Mouse (Mus musculus): ENCODE results near the gene Plekho2. TPM values are rescaled to one million over a fixed set of nuclear protein-coding genes. Genes with fewer than 3 reads are reported as not detected.

The Plekho2 gene
- polyA plus RNA-seq, 1 experiment from 2014 or later = 21.4 TPM

DNA sequence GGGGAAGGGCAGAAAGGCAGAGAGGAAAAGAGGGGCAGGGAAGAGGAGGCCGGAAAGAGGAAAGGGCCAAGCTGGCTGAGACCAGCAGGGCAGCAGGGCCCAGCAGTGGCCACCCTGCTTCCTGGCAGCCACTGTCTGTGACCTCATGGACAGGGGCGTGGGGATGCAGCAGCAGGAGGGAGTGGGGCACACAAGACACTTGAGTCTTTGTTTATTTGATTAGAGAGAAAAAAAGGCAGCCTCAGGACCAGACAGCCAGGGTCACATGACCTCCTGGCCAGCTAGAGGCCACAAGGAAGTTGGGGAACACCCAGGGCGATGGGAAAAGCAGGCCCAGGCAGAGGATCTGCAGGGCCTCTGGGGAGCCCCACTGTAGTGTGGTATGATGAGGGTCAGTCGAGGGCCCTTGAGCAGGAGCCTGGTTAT lies 17.7 kb downstream of the Plekho2 start:
- peak; percentile 58; the same call in 1 of the 2 replicates for ATAC-seq (ENCODE audit: insufficient read depth, low FRiP score)
- H3K27me3 ChIP-seq (ENCODE audit: control insufficient read depth, insufficient read depth, low read length) = no peaks in the 10 kb centered on the region
- H3K9ac ChIP-seq (ENCODE audit: low read length) = 0 out of 2 replicates have a peak overlapping the region, but pooled peaks have one; percentile 0
- H3K4me2 ChIP-seq (ENCODE audit: low read depth, low read length) = no peak overlapping the region
- H3K4me1 ChIP-seq (ENCODE audit: control insufficient read depth, insufficient read depth, low read length) = peaks cover 14% of the 10 kb centered on the region; the same call in 1 of the 2 replicates
- no peak overlapping the region for H3K4me3 ChIP-seq (replicated peaks; ENCODE audit: low read length)
- no peaks in the 10 kb centered on the region for H3K9me3 ChIP-seq (replicated peaks; ENCODE audit: control insufficient read depth, low read length)
- peaks cover 13% of the 10 kb centered on the region for H3K36me3 ChIP-seq (ENCODE audit: control insufficient read depth, insufficient read depth, low read length)
- H3K27ac ChIP-seq (ENCODE audit: low read length) = peak overlapping the region; percentile 42; the same call in 1 of the 2 replicates
- WGBS = 25% methylated on average over 4 of the region's 4 CpGs

- H3K9ac ChIP-seq (ENCODE audit: low read length) = no peak overlapping the region
- H3K27ac ChIP-seq (ENCODE audit: low read length) = no peak overlapping the region
- WGBS = 82% methylated on average over 4 of the region's 4 CpGs
- peaks cover 17% of the 10 kb centered on the region for H3K36me3 ChIP-seq (ENCODE audit: control insufficient read depth, insufficient read depth, low read length)
- peaks cover 17% of the 10 kb centered on the region for H3K4me1 ChIP-seq (ENCODE audit: control insufficient read depth, insufficient read depth, low read length)
- ATAC-seq (ENCODE audit: insufficient read depth, low FRiP score) = no peak
- H3K27me3 ChIP-seq (ENCODE audit: control insufficient read depth, insufficient read depth, low read length) = no peaks in the 10 kb centered on the region
- H3K4me2 ChIP-seq (ENCODE audit: low read depth, low read length) = no peak overlapping the region
- H3K9me3 ChIP-seq (replicated peaks; ENCODE audit: control insufficient read depth, low read length) = no peaks in the 10 kb centered on the region
- no peak overlapping the region for H3K4me3 ChIP-seq (replicated peaks; ENCODE audit: low read length)
These were observed 18.8 kb downstream of the Plekho2 start for GRCm38 (mm10) chr9:65561016-65561415.

- 96% methylated on average over 6 of the region's 6 CpGs for WGBS
- no peak for ATAC-seq (ENCODE audit: insufficient read depth, low FRiP score)
- Histone ChIP-seq H3K36me3 (ENCODE audit: control insufficient read depth, insufficient read depth, low read length) (peaks cover 19% of the 10 kb centered on the region; the same call in 1 of the 2 replicates), H3K9ac (ENCODE audit: low read length) (no peak overlapping the region), H3K4me2 (ENCODE audit: low read depth, low read length) (no peak overlapping the region), H3K9me3 (replicated peaks; ENCODE audit: control insufficient read depth, low read length) (no peaks in the 10 kb centered on the region), H3K27me3 (ENCODE audit: control insufficient read depth, insufficient read depth, low read length) (no peaks in the 10 kb centered on the region), H3K27ac (ENCODE audit: low read length) (no peak overlapping the region), H3K4me3 (replicated peaks; ENCODE audit: low read length) (no peak overlapping the region), H3K4me1 (ENCODE audit: control insufficient read depth, insufficient read depth, low read length) (peaks cover 33% of the 10 kb centered on the region)
These were observed 21.0 kb downstream of the Plekho2 start for GRCm38 (mm10) chr9:65558806-65559205.

DNA sequence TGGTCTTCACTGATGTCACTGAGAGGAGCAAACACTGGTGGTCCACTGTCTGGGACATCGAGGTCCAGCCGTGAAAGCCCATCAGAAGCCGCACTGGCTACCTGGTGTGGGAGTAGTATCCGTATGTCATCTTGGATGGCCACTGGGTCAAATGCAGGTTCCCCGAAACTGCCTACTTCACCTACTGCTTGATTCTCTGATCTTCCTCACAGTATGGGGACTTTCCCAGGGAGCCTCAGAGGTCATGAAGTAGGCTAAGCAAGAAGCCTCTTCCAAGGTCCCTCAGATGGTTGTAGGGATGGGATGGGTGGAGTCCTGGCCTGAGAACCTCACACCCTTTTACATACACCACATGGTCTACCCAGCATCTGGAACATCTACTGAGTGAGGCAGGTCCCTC lies 22.9 kb downstream of the Plekho2 start:
- Histone ChIP-seq H3K9ac (ENCODE audit: low read length) (no peak overlapping the region), H3K9me3 (replicated peaks; ENCODE audit: control insufficient read depth, low read length) (no peaks in the 10 kb centered on the region), H3K27me3 (ENCODE audit: control insufficient read depth, insufficient read depth, low read length) (no peaks in the 10 kb centered on the region), H3K27ac (ENCODE audit: low read length) (no peak overlapping the region), H3K36me3 (ENCODE audit: control insufficient read depth, insufficient read depth, low read length) (peaks cover 13% of the 10 kb centered on the region; the same call in 1 of the 2 replicates), H3K4me2 (ENCODE audit: low read depth, low read length) (no peak overlapping the region), H3K4me1 (ENCODE audit: control insufficient read depth, insufficient read depth, low read length) (peaks cover 24% of the 10 kb centered on the region), H3K4me3 (replicated peaks; ENCODE audit: low read length) (no peak overlapping the region)
- ATAC-seq (ENCODE audit: insufficient read depth, low FRiP score) = no peak
- WGBS = 85% methylated on average over 5 of the region's 5 CpGs

- H3K27me3 ChIP-seq (ENCODE audit: control insufficient read depth, insufficient read depth, low read length) = no peaks in the 10 kb centered on the region
- H3K4me2 ChIP-seq (ENCODE audit: low read depth, low read length) = no peak overlapping the region
- H3K4me1 ChIP-seq (ENCODE audit: control insufficient read depth, insufficient read depth, low read length) = peaks cover 24% of the 10 kb centered on the region
- 92% methylated on average over 8 of the region's 8 CpGs for WGBS
- H3K36me3 ChIP-seq (ENCODE audit: control insufficient read depth, insufficient read depth, low read length) = peaks cover 13% of the 10 kb centered on the region; the same call in 1 of the 2 replicates
- H3K9me3 ChIP-seq (replicated peaks; ENCODE audit: control insufficient read depth, low read length) = no peaks in the 10 kb centered on the region
- no peak for ATAC-seq (ENCODE audit: insufficient read depth, low FRiP score)
- H3K4me3 ChIP-seq (replicated peaks; ENCODE audit: low read length) = no peak overlapping the region
- H3K27ac ChIP-seq (ENCODE audit: low read length) = peak overlapping the region; percentile 83; the same call in 1 of the 2 replicates
- no peak overlapping the region for H3K9ac ChIP-seq (ENCODE audit: low read length)
These were observed 23.5 kb downstream of the Plekho2 start for GRCm38 (mm10) chr9:65556349-65556748.

GRCm38 (mm10) chr9:65555621-65556020 lies 24.2 kb downstream of the Plekho2 start:
- Histone ChIP-seq H3K27ac (ENCODE audit: low read length) (peak overlapping the region; percentile 83), H3K27me3 (ENCODE audit: control insufficient read depth, insufficient read depth, low read length) (no peaks in the 10 kb centered on the region), H3K9me3 (replicated peaks; ENCODE audit: control insufficient read depth, low read length) (no peaks in the 10 kb centered on the region), H3K36me3 (ENCODE audit: control insufficient read depth, insufficient read depth, low read length) (peaks cover 13% of the 10 kb centered on the region; the same call in 1 of the 2 replicates), H3K9ac (ENCODE audit: low read length) (peak overlapping the region; percentile 24; the same call in 1 of the 2 replicates), H3K4me3 (replicated peaks; ENCODE audit: low read length) (no peak overlapping the region), H3K4me1 (ENCODE audit: control insufficient read depth, insufficient read depth, low read length) (peaks cover 30% of the 10 kb centered on the region), H3K4me2 (ENCODE audit: low read depth, low read length) (no peak overlapping the region)
- 65% methylated on average over 4 of the region's 4 CpGs for WGBS
- no peak for ATAC-seq (ENCODE audit: insufficient read depth, low FRiP score)

GRCm38 (mm10) chr9:65555001-65555405 lies 24.8 kb downstream of the Plekho2 start:
- H3K9ac ChIP-seq (ENCODE audit: low read length) = peak overlapping the region; percentile 51
- peak; percentile 79 for ATAC-seq (ENCODE audit: insufficient read depth, low FRiP score)
- H3K27me3 ChIP-seq (ENCODE audit: control insufficient read depth, insufficient read depth, low read length) = no peaks in the 10 kb centered on the region
- WGBS = 2% methylated on average over 5 of the region's 5 CpGs
- peak overlapping the region; percentile 29 for H3K4me2 ChIP-seq (ENCODE audit: low read depth, low read length)
- H3K4me3 ChIP-seq (replicated peaks; ENCODE audit: low read length) = no peak overlapping the region
- peak overlapping the region; percentile 83 for H3K27ac ChIP-seq (ENCODE audit: low read length)
- H3K9me3 ChIP-seq (replicated peaks; ENCODE audit: control insufficient read depth, low read length) = no peaks in the 10 kb centered on the region
- H3K36me3 ChIP-seq (ENCODE audit: control insufficient read depth, insufficient read depth, low read length) = peaks cover 13% of the 10 kb centered on the region; the same call in 1 of the 2 replicates
- peaks cover 36% of the 10 kb centered on the region for H3K4me1 ChIP-seq (ENCODE audit: control insufficient read depth, insufficient read depth, low read length)

DNA sequence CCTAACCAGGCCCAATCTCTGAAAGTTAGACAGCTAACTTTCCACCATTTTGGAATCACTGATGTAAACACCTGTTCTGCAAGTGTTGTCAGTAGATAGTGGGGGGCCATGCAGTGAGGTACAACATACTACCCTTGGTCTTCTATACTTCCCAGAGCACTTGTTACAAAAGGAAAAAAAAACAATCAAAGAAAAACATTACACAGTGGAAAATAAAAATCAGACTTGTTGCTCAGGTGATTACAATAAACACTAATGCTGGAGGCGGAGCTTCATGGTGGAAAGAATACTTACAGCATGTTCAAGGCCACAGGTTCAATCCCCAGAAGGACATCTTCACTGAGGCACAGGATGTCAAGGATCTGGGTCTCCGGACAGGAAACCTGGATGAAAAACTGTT lies 27.1 kb downstream of the Plekho2 start:
- peaks cover 38% of the 10 kb centered on the region for H3K4me1 ChIP-seq (ENCODE audit: control insufficient read depth, insufficient read depth, low read length)

DNA sequence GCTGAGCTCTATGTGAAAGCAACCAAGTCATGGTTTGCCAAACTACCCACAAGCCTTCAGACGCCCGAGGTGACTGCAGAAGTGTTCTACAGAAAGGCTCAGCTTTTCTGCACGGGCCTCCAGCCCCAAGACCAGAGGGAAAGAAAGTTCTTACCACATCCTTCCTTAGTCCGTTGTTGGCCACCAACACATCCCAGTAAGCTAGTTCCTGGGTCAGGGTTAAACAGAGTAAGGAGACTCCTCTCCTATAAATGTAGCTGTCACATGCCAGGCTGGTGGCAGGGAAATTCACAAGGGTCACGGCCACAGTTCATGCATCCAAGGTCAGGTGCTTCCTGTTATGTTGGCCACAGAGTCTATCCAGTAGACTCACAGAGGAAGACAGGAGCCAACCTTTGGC lies 27.7 kb downstream of the Plekho2 start:
- Histone ChIP-seq H3K27me3 (ENCODE audit: control insufficient read depth, insufficient read depth, low read length) (no peaks in the 10 kb centered on the region), H3K9me3 (replicated peaks; ENCODE audit: control insufficient read depth, low read length) (no peaks in the 10 kb centered on the region), H3K4me1 (ENCODE audit: control insufficient read depth, insufficient read depth, low read length) (peaks cover 39% of the 10 kb centered on the region), H3K4me3 (replicated peaks; ENCODE audit: low read length) (no peak overlapping the region), H3K9ac (ENCODE audit: low read length) (no peak overlapping the region), H3K36me3 (ENCODE audit: control insufficient read depth, insufficient read depth, low read length) (peaks cover 6% of the 10 kb centered on the region; the same call in 1 of the 2 replicates), H3K27ac (ENCODE audit: low read length) (peak overlapping the region; percentile 98), H3K4me2 (ENCODE audit: low read depth, low read length) (no peak overlapping the region)
- ATAC-seq (ENCODE audit: insufficient read depth, low FRiP score) = no peak
- 84% methylated on average over 5 of the region's 5 CpGs for WGBS

More for the DNA sequence above, 27.1 kb downstream of the Plekho2 start:
- H3K9ac ChIP-seq (ENCODE audit: low read length) = no peak overlapping the region
- ATAC-seq (ENCODE audit: insufficient read depth, low FRiP score) = no peak
- no peak overlapping the region for H3K4me3 ChIP-seq (replicated peaks; ENCODE audit: low read length)
- H3K36me3 ChIP-seq (ENCODE audit: control insufficient read depth, insufficient read depth, low read length) = peaks cover 6% of the 10 kb centered on the region; the same call in 1 of the 2 replicates
- no peak overlapping the region for H3K27ac ChIP-seq (ENCODE audit: low read length)
- no peaks in the 10 kb centered on the region for H3K27me3 ChIP-seq (ENCODE audit: control insufficient read depth, insufficient read depth, low read length)
- no peak overlapping the region for H3K4me2 ChIP-seq (ENCODE audit: low read depth, low read length)
- no peaks in the 10 kb centered on the region for H3K9me3 ChIP-seq (replicated peaks; ENCODE audit: control insufficient read depth, low read length)
- WGBS = 93% methylated on average over 2 of the region's 2 CpGs
